Mouse (Mus musculus): ENCODE results near the gene Meis1.

- TF ChIP-seq CTCF (IDR thresholded peaks at IDR 0.05) (no peak), EP300 (IDR thresholded peaks at IDR 0.05) (no peak)
These were observed 35.0 kb downstream of the Meis1 start for GRCm38 (mm10) chr11:18983813-18984212.

Measured in lung, postnatal 0 days (tissue).